Mouse (Mus musculus): ENCODE measurements around the gene Snrnp25.

The Snrnp25 gene

GRCm38 (mm10) chr11:32247068-32247467 lies 41.9 kb downstream of the Snrnp25 start:
- DNase-seq: no peak

- DNase-seq: no peak
Observed at GRCm38 (mm10) chr11:32248350-32248749, 43.1 kb downstream of the Snrnp25 start.

- DNase-seq: no peak
Observed at GRCm38 (mm10) chr11:32250880-32251763, 45.9 kb downstream of the Snrnp25 start.

- DNase-seq: no peak
Observed at GRCm38 (mm10) chr11:32253121-32253520, 47.9 kb downstream of the Snrnp25 start.

GRCm38 (mm10) chr11:32256146-32256545 lies 50.9 kb downstream of the Snrnp25 start:
- no peak for DNase-seq

- no peak for DNase-seq
Observed at GRCm38 (mm10) chr11:32256566-32256965, 51.4 kb downstream of the Snrnp25 start.
